Mouse (Mus musculus) E14TG2a.4 (cell line): Measurements from ENCODE around the gene Aox4.

Experiments used
- CTCF ChIP-seq: conservative IDR thresholded peaks from 2 replicates; pipeline ENCODE4 v1.5.1; 2014; ENCODE audit warnings: low read length
- POU5F1 ChIP-seq: IDR thresholded peaks from 2 replicates; pipeline ENCODE4 v1.6.1; 2014; ENCODE audit warnings: low read length, borderline replicate concordance

GRCm38 (mm10) chr1:58188514-58189175 is 21.6 kb upstream of the Aox4 start:
- TF ChIP-seq CTCF: no peak
- TF ChIP-seq POU5F1: no peak
